In the genomic region with DNA sequence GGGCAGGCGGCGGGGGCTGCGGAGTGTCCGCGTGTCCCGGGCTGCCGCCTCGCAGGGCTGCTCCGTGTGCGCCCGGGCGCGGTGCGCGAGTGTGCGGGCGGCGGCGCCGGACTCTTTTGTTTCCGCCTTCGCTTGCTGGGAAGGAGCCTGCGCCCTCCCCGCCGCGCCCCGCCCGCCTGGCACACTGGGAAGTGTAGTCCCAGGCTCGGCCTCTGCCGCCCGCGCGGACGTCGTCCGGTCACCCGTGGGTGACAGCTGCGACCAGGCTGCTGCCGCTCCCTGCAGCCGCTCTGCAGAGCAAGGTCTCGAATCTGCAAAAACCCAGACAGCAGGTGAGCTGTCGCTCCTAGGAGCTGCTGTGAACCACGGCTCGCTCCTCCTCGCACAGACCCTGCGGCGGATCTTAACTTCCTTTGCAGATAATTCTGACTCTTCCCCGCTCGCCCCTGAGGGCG, we compare ENCODE assay signal across 8 mouse cellular contexts. TPM values are rescaled to one million over a fixed set of nuclear protein-coding genes. Genes with fewer than 3 reads are reported as not detected.
DNase-seq lines count a peak whose midpoint lies in the region; ATAC-seq lines count a peak whose summit lies in the region.

A gene (minus strand): TSS at position 137 of the 455 bp plus-strand sequence.

- H3K9ac ChIP-seq in hindbrain, embryonic 12.5 days: peak within 1 kb of the TSS; percentile 95

- peak; percentile 96 for ATAC-seq in hindbrain, embryonic 12.5 days (ENCODE audit: low FRiP score)

- H3K27me3 ChIP-seq in hindbrain, embryonic 12.5 days: peaks cover 6% of the 10 kb centered on the region; the same call in 1 of the 2 replicates

- H3K4me1 ChIP-seq in hindbrain, embryonic 12.5 days: peaks cover 35% of the 10 kb centered on the region

- H3K4me2 ChIP-seq in hindbrain, embryonic 12.5 days (replicated peaks): peak within 1 kb of the TSS; percentile 66

- peak within 1 kb of the TSS; percentile 97 for H3K4me3 ChIP-seq in hindbrain, embryonic 12.5 days

- WGBS in hindbrain, embryonic 12.5 days: under 1% methylated on average over 50 of the region's 50 CpGs

- peak within 1 kb of the TSS; percentile 87 for H3K27ac ChIP-seq in hindbrain, embryonic 12.5 days

- H3K9me3 ChIP-seq in hindbrain, embryonic 12.5 days (replicated peaks): no peaks in the 10 kb centered on the region

- 0 out of 2 replicates have a peak, but pooled peaks cover 4% of the 10 kb centered on the region for H3K36me3 ChIP-seq in hindbrain, embryonic 12.5 days

- DNase-seq in MN1 (ENCODE audit: low spot score): peak; percentile 87
- peak; percentile 91 for DNase-seq in cerebellum, adult 9-10 months
- peak; percentile 75 to 87 for DNase-seq in frontal cortex, postnatal 14 days (ENCODE audit: low spot score in 2 of 2)
- DNase-seq in layer of hippocampus, postnatal 36 days: peak; percentile 91
- DNase-seq in lung, postnatal 25 days (ENCODE audit: low spot score): peak; percentile 89
- peak; percentile 66 for DNase-seq in retina, adult 2 months (ENCODE audit: low read depth, low spot score)
- peak; percentile 89 for DNase-seq in thymus, postnatal 25 days

RNA-seq across cellular contexts. Expression of the gene that starts here (rescaled TPM):
- polyA plus RNA-seq in hindbrain, embryonic 12.5 days (2016; fragmentation: Nextera tagmentation; extraction: Ambion mirVana): 146 and 171 TPM in 2 replicates
- 10 to 100 TPM; 53.1 to 53.2 TPM for total RNA-seq in layer of hippocampus, postnatal 36 days (2021)

Comparison
In these comparisons a context has a peak if more than half of its experiments do, and no peak if none do; other contexts are left out.
1. Peak in every context shown above with its lines: DNase-seq, ATAC-seq, H3K4me3 ChIP-seq and H3K27ac ChIP-seq.